Mouse (Mus musculus) T-cell, adult 2 months (primary cell): ENCODE data around the gene Trpv3.
"Not testable (repeated sequence)": the region's sequence is repeated elsewhere in the genome, so short reads cannot be mapped to it uniquely, and the experiment has no call there.

Experiments
- DNase-seq: peaks from one replicate; pipeline ENCODE4 v3.0.0; 2022; ENCODE audit warnings: low spot score

Gene Trpv3

GRCm38 (mm10) chr11:73289621-73290020, 22.4 kb downstream of the Trpv3 start:
- DNase-seq, result no peak

- DNase-seq, result no peak
Measured at GRCm38 (mm10) chr11:73303123-73303522, 35.9 kb downstream of the Trpv3 start.

- DNase-seq, result no peak
Measured at GRCm38 (mm10) chr11:73315961-73316360, 48.8 kb downstream of the Trpv3 start.

DNA sequence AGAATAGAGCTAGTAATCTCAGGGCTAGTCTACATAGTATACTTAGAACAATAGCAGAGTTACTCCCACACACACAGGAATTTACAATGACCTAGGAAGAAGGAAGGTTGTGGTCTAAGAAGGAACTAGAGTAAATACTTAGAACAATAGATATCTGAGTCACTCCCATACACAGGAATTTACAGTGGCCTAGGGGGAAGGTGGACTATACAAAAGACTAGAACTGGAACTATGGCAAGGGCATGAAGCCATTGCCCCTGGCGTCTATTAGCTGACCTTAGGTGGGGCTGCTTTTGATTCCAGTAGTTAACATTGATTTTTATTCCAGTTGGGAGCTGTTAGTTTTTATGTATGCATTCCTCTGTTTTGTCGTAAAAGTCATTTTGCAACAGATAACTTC, 51.4 kb downstream of the Trpv3 start:
- not testable (repeated sequence) for DNase-seq

GRCm38 (mm10) chr11:73321064-73321463, 53.9 kb downstream of the Trpv3 start:
- not testable (repeated sequence) for DNase-seq

GRCm38 (mm10) chr11:73323906-73324830, 57.0 kb downstream of the Trpv3 start:
- DNase-seq, result no peak

DNA sequence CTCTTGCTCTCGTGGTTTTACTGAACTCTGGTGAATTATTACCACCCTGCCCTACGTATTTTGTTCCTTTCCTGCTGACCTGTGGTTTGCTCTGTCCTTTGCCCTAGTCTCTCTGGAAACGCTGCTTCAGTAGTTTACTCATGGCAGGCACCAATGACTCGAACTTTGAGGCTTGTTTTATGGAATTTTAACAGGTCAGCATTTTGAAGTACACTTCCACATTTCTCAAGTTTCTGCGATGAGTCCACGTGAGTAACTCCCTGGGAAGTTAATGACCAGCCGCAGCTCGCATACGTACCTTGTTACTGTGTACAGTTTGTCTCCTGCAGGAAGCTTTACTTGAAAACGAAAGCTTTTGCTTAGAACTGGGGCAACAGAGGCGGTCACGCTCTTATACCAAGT, 59.3 kb downstream of the Trpv3 start:
- DNase-seq, result no peak

- DNase-seq, result no peak
Measured at GRCm38 (mm10) chr11:73327361-73327760, 60.2 kb downstream of the Trpv3 start.

GRCm38 (mm10) chr11:73329442-73329841, 62.3 kb downstream of the Trpv3 start, which contains the start of the genes Aspa, Gm49340 and Spata22:
Gene Aspa, minus strand, starts transcription at chr11:73329596.
Gene Gm49340, plus strand, starts transcription at chr11:73329741.
Gene Spata22, plus strand, starts transcription at chr11:73329741.
- DNase-seq, result no peak

GRCm38 (mm10) chr11:73333357-73333756, 66.2 kb downstream of the Trpv3 start:
- DNase-seq, result no peak

DNA sequence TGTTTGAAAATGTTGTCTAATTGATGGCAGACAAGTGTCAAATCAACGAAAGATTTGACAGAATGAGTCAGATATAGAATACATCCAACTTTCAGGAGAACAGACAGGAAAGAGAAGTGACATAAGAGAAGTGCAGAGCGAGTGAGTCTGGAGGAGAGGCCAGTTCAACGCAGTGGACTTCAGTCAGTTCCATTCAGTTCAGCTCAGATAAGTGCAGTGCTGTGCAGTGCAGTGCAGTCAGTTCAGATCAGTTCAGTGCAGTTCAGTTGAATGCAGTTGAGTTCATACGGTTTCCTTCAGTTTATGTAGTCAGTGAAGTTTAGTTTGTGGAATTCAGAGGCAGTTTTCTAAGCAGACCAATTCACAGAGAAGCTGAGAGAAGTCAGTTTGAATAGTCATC, 69.7 kb downstream of the Trpv3 start:
- no peak for DNase-seq
